Mouse (Mus musculus) forebrain, embryonic 10.5 days (tissue): ENCODE measurements around the gene Ppih. TPM values are rescaled to one million over a fixed set of nuclear protein-coding genes. Genes with fewer than 3 reads are reported as not detected.
"Not testable (repeated sequence)": the region's sequence is repeated elsewhere in the genome, so short reads cannot be mapped to it uniquely, and the experiment has no call there.

Source experiments
- DNase-seq: peaks from one replicate; pipeline ENCODE4 v3.0.0-alpha.2; 2017; ENCODE audit warnings: low spot score; ENCODE audit errors: extremely low spot score
- H3K27ac ChIP-seq: fragments of 300-500 bp; sonication (generic); 2 replicates; pipeline ENCODE4 v1.5.1; 2016; ENCODE audit warnings: mild to moderate bottlenecking
- H3K27me3 ChIP-seq: fragments of 300-500 bp; sonication (generic); 2 replicates; pipeline ENCODE4 v1.6.1; 2016; ENCODE audit warnings: mild to moderate bottlenecking; ENCODE audit not compliant: poor library complexity, severe bottlenecking
- H3K36me3 ChIP-seq: fragments of 300-500 bp; sonication (generic); replicated peaks from 2 replicates; pipeline ENCODE4 v1.6.1; 2016; ENCODE audit warnings: mild to moderate bottlenecking, moderate library complexity
- H3K4me1 ChIP-seq: fragments of 300-500 bp; sonication (generic); 2 replicates; pipeline ENCODE4 v1.6.1; 2016
- H3K4me3 ChIP-seq: fragments of 300-500 bp; sonication (generic); 2 replicates; pipeline ENCODE4 v1.5.1; 2016; ENCODE audit warnings: mild to moderate bottlenecking, moderate library complexity
- H3K9me3 ChIP-seq: fragments of 300-500 bp; sonication (generic); 2 replicates; pipeline ENCODE4 v1.6.1; 2016; ENCODE audit warnings: mild to moderate bottlenecking, moderate library complexity
- WGBS: fragments of 180-500 bp; shearing (Covaris S2); methylation state at CpG from one replicate; pipeline ENCODE4 v1.1.7; 2016; 5-methylcytosine and 5-hydroxymethylcytosine counted together
- polyA plus RNA-seq: library from polyadenylated mRNA; unstranded; fragments of >200 nt; fragmentation: Nextera tagmentation; extraction: Ambion mirVana; gene quantifications from 2 replicates; pipeline ENCODE4 v1.2.1, GENCODE M21; 2016

Ppih gene
- polyA plus RNA-seq, 1 experiment from 2014 or later = 159 TPM

- no peak for DNase-seq
- Histone ChIP-seq H3K27ac (no peak overlapping the region), H3K36me3 (peaks cover 45% of the 10 kb centered on the region), H3K27me3 (no peaks in the 10 kb centered on the region), H3K4me3 (no peak overlapping the region), H3K9me3 (no peaks in the 10 kb centered on the region), H3K4me1 (no peaks in the 10 kb centered on the region)
- WGBS = 95% methylated on average over 8 of the region's 8 CpGs
Measured at GRCm38 (mm10) chr4:119303291-119303690, 17.1 kb downstream of the Ppih start.

GRCm38 (mm10) chr4:119301777-119302176, 18.6 kb downstream of the Ppih start:
- no peak for DNase-seq
- Histone ChIP-seq H3K36me3 (peaks cover 30% of the 10 kb centered on the region), H3K27me3 (no peaks in the 10 kb centered on the region), H3K4me3 (no peak overlapping the region), H3K9me3 (no peaks in the 10 kb centered on the region), H3K27ac (no peak overlapping the region), H3K4me1 (no peaks in the 10 kb centered on the region)
- WGBS = 86% methylated on average over 3 of the region's 3 CpGs

- DNase-seq = no peak
- WGBS = 94% methylated on average over 3 of the region's 3 CpGs
- Histone ChIP-seq H3K27ac (no peak overlapping the region), H3K27me3 (no peaks in the 10 kb centered on the region), H3K9me3 (peaks cover 5% of the 10 kb centered on the region; the same call in 1 of the 2 replicates), H3K4me1 (peaks cover 1% of the 10 kb centered on the region), H3K36me3 (peaks cover 20% of the 10 kb centered on the region), H3K4me3 (no peak overlapping the region)
Measured at GRCm38 (mm10) chr4:119300761-119301160, 19.6 kb downstream of the Ppih start.

GRCm38 (mm10) chr4:119297361-119297760, 23.0 kb downstream of the Ppih start:
- DNase-seq = no peak
- H3K4me1 ChIP-seq = peaks cover 14% of the 10 kb centered on the region
- peaks cover 5% of the 10 kb centered on the region; the same call in 1 of the 2 replicates for H3K9me3 ChIP-seq
- no peaks in the 10 kb centered on the region for H3K27me3 ChIP-seq
- H3K36me3 ChIP-seq = peaks cover 15% of the 10 kb centered on the region
- H3K4me3 ChIP-seq = no peak overlapping the region
- WGBS = 88% methylated on average over 2 of the region's 2 CpGs
- H3K27ac ChIP-seq = no peak overlapping the region

GRCm38 (mm10) chr4:119295134-119295453, 25.3 kb downstream of the Ppih start:
- WGBS = 10% methylated on average over 6 of the region's 6 CpGs

GRCm38 (mm10) chr4:119294415-119295133, 25.8 kb downstream of the Ppih start, which contains the start of gene Ybx1:
TSS of gene Ybx1 (minus strand) at chr4:119294604.
- Histone ChIP-seq H3K36me3 (peaks cover 33% of the 10 kb centered on the region), H3K9me3 (peaks cover 5% of the 10 kb centered on the region; the same call in 1 of the 2 replicates), H3K27ac (peak within 1 kb of the TSS; percentile 98), H3K27me3 (no peaks in the 10 kb centered on the region), H3K4me3 (peak within 1 kb of the TSS; percentile 98), H3K4me1 (peaks cover 34% of the 10 kb centered on the region)
- under 1% methylated on average over 61 of the region's 61 CpGs for WGBS
- peak; percentile 98 for DNase-seq

More at GRCm38 (mm10) chr4:119295134-119295453, 25.3 kb downstream of the Ppih start:
- H3K4me1 ChIP-seq = peaks cover 34% of the 10 kb centered on the region
- H3K4me3 ChIP-seq = peak overlapping the region; percentile 98
- no peaks in the 10 kb centered on the region for H3K27me3 ChIP-seq
- peaks cover 28% of the 10 kb centered on the region for H3K36me3 ChIP-seq
- peaks cover 5% of the 10 kb centered on the region; the same call in 1 of the 2 replicates for H3K9me3 ChIP-seq
- peak overlapping the region; percentile 98 for H3K27ac ChIP-seq
- DNase-seq = no peak

- Histone ChIP-seq H3K4me3 (peak overlapping the region; percentile 98), H3K27ac (peak overlapping the region; percentile 98), H3K4me1 (peaks cover 36% of the 10 kb centered on the region), H3K27me3 (no peaks in the 10 kb centered on the region), H3K9me3 (peaks cover 5% of the 10 kb centered on the region; the same call in 1 of the 2 replicates), H3K36me3 (peaks cover 40% of the 10 kb centered on the region)
- DNase-seq = peak; percentile 40
- under 1% methylated on average over 80 of the region's 80 CpGs for WGBS
Measured at GRCm38 (mm10) chr4:119293574-119294258, 26.6 kb downstream of the Ppih start.

- peak overlapping the region; percentile 98 for H3K4me3 ChIP-seq
- 5% methylated on average over 24 of the region's 24 CpGs for WGBS
- no peaks in the 10 kb centered on the region for H3K27me3 ChIP-seq
- H3K36me3 ChIP-seq = peaks cover 48% of the 10 kb centered on the region
- peaks cover 36% of the 10 kb centered on the region for H3K4me1 ChIP-seq
- H3K27ac ChIP-seq = peak overlapping the region; percentile 98
- DNase-seq = peak; percentile 40
- H3K9me3 ChIP-seq = peaks cover 5% of the 10 kb centered on the region; the same call in 1 of the 2 replicates
Measured at GRCm38 (mm10) chr4:119292771-119293573, 27.4 kb downstream of the Ppih start.

GRCm38 (mm10) chr4:119291921-119292320, 28.4 kb downstream of the Ppih start:
- no peak for DNase-seq
- Histone ChIP-seq H3K27me3 (no peaks in the 10 kb centered on the region), H3K27ac (no peak overlapping the region), H3K9me3 (peaks cover 5% of the 10 kb centered on the region; the same call in 1 of the 2 replicates), H3K36me3 (peaks cover 58% of the 10 kb centered on the region), H3K4me3 (peak overlapping the region; percentile 98), H3K4me1 (peaks cover 41% of the 10 kb centered on the region)
- 91% methylated on average over 1 of the region's 1 CpGs for WGBS

- no peaks in the 10 kb centered on the region for H3K9me3 ChIP-seq
- no peak overlapping the region for H3K4me3 ChIP-seq
- H3K36me3 ChIP-seq = peaks cover 97% of the 10 kb centered on the region
- H3K4me1 ChIP-seq = peaks cover 9% of the 10 kb centered on the region; the same call in 1 of the 2 replicates
- WGBS = 97% methylated on average over 2 of the region's 2 CpGs
- no peak overlapping the region for H3K27ac ChIP-seq
- H3K27me3 ChIP-seq = no peaks in the 10 kb centered on the region
- DNase-seq = no peak
Measured at GRCm38 (mm10) chr4:119285336-119285735, 35.0 kb downstream of the Ppih start.

GRCm38 (mm10) chr4:119284861-119285260, 35.5 kb downstream of the Ppih start:
- Histone ChIP-seq H3K4me3 (no peak overlapping the region), H3K36me3 (peaks cover 97% of the 10 kb centered on the region), H3K27ac (no peak overlapping the region), H3K9me3 (no peaks in the 10 kb centered on the region), H3K4me1 (peaks cover 7% of the 10 kb centered on the region; the same call in 1 of the 2 replicates), H3K27me3 (no peaks in the 10 kb centered on the region)
- 91% methylated on average over 1 of the region's 1 CpGs for WGBS
- no peak for DNase-seq

GRCm38 (mm10) chr4:119278784-119279183, 41.6 kb downstream of the Ppih start:
- not testable (repeated sequence) for H3K27me3 ChIP-seq, H3K27ac ChIP-seq, H3K9me3 ChIP-seq, H3K4me3 ChIP-seq, DNase-seq, H3K4me1 ChIP-seq
- H3K36me3 ChIP-seq = peaks cover 99% of the 10 kb centered on the region
- WGBS = 93% methylated on average over 15 of the region's 15 CpGs
